Mouse (Mus musculus) lung, postnatal 4 days (tissue): ENCODE results near the gene Lpp.

Source experiments
- DNase-seq, 2 experiments: peaks; one replicate each; pipeline ENCODE4 v3.0.0; 2021

Lpp gene

DNA sequence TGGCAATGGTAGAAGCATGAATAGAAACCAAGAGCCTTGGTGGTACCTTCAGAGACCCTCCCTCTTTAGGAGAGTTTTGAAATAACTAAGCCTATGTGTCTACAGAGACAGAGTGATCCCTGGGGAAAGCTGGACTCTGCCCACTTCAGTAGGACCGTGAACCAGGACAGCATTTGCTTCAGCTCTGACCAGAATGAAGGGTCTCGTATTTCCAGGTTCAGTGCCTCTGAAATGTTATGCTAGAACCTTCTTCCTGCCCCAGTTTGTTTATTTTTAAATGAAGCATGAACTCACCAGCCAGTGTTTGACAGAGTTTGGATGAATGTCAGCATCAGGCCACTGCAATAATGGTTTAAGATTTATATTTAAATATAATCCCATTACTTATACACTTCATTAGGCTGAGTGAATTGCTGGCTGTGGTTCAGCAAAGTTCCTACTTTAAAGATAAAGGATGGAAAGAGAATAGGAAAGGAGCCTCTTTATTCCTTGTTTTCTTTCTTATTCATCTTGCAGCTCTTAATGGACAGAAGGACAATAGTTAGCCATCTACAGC is 507.0 kb downstream of the Lpp start:
- no peak for DNase-seq

DNA sequence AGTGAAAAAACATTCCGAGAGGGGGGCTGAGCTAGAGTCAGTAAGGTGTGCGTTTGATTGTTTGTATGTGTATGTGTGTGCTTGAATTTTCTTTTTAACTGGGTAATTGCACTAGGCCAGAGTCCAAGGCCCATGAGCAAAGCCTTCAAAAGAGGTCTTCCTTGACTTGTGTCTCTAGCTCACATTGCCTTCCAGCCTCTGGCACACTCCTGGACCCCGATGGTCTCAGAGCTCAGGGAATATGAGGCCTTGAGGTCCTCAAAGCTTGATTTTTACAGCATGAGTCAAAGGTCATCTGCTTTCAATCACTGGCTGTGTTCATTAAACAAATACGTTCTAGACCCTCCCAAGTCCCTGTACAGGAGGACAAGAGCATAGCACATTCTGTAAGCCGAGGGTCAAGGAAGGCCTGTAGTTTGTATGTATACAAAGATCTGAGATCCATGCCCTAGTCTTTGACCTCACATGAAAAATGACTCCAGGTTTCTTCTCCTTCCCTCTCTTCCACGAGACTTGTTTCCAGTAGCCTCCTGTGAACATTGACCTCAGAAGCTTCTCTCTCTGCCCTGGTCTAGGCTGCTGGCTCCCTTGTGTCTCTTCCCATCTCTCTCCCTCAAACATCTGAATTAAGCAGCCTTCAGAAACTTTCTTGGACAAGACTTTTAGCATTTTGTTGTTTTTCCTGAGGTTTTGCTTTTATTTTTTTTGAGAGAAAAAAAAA is 508.0 kb downstream of the Lpp start:
- DNase-seq = no peak

DNA sequence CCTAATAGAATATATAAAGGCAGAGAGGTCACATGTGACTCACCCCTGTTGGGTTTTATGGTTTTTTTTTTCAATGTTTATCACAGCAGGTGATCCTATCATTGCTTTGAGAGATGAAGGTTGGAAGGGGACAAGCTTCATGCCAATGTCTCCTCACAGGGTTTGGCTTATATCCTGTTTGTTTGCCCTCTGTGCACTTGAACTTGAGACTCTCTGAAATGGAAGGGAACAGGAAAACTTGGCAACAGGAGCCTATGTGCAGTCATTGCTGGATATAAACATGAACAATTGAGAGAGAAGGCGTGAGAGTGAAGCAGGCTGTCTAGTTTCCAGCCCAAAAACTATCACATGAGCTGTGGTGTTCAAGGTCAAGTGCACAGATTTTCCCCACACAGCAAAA is 508.8 kb downstream of the Lpp start:
- DNase-seq = no peak

DNA sequence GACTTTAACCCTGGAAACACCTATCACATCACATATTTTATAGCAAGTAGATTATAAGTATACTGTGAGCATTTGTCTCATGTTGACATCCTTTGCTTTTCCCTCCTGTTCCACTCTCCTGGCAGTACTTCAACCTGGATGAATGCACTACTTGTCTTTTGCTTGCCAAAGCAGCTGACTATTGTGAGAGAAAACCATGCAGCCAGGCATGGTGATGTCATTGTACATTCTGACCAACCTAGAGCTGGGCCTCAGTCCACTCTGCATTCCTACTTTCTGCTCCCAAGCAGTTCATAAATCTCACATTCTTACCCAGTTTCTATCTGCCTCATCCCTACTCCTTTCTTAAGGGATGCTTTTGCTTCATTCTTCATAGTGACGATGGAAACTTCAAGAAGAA is 515.6 kb downstream of the Lpp start:
- no peak for DNase-seq

DNA sequence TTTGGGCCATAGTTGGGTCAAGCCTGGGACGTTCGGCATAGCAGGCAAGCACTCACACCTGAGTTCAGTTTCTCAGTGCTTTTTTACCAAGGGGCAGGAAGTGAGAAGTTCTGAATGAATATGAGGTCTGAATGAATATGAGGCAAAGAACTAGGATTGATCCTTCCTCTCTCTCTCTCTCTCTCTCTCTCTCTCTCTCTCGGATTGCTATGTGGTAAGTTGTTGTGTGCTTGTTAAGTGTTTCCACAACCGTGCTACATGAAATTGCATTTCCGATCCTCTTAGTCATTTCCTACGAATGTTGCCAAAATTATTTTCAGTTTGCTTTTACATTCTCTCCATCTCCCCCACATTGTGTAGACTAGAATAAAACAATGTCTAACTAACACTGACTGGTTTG is 517.0 kb downstream of the Lpp start:
- DNase-seq = no peak

DNA sequence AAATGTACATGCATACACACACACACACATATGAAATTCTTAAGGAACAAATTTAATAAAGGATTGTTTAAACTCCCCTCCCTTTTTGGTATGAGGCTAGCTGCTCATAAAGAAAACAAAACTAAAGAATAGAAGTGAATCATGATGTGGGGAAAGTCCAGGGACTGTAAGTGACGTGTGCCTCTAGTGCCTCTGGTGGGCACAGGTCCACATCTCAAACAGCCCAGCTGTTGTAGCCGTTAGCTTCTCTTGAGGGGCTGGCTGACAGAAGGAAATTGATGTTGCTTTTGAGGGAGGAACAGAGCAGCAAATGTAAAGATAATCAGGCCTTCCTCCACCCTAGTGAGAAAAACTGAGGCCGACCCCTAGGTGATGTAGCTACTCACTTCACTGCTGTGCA is 517.5 kb downstream of the Lpp start:
- DNase-seq = peak; percentile 42 to 58

DNA sequence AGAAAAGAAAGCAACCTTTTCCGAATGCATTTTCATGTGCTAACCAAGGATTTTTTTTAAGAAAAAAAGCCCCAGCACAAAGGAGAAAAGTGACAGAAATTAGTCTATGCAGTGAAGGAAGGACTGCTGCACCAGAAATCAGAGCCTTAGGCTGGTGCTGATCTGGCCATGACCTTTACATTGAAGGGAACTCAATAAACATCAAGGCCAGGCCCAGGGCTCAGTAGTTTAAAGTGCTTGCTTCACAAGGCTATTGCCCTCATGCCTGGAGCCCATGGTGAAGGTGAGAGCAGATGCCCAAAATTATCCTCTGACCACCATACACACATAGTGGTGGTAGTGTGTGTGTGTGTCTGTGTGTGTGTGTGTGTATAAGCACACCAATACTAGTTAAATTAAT is 519.1 kb downstream of the Lpp start:
- DNase-seq = no peak

DNA sequence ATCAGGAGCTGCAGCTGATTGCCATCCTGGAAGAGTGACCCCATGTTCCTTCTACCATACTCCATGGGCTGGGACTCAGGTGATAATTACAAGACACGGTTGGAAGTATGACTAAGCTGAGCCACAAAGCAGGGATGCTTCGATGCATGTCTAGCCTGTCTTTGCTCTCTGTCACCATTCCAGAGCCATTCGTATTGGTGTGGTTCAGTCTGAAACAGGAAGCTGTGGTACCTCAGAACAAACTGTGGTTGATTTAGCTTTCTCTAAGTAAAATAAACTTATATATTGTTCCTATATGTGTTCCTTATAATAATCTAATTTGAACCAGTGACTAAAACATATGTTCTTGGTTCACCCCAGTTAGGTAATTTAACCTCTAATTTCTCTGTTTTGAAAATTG is 519.7 kb downstream of the Lpp start:
- no peak for DNase-seq

DNA sequence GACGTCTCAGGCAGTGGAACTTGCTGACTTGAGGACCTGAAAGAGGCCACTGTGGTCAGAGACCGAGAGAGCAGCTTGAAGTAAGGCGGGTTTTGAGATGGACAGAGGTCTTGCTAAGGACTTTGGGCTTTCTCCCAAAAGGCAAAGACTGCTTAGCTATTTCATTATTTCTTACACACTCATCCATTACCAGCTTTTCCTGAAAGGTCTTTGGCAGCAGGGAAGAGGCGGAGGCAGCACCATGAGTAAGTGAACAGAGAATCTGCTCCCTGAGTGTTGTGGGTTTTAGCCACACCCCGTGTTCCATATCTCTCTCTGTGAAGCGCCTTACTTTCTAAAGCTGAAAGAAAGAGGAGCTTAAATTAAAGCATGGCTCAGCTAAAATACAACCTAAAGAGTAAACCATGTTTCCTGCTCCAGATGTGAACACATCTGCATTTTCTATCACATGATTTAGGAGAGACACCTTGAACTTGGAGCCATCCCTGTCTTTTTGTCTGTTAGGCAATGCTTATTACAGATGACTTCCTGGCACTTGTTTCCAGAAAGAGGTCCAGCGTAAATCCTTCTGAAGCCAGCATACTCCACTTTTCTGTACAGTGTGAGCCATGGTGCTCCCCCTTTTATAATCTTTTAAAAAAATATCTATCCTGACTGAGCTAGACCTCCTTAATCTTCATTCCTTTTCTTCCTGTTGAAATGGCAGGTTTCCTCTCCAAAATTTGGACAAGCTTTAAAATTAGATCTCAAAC is 520.5 kb downstream of the Lpp start:
- peak; percentile 12 to 35 for DNase-seq

DNA sequence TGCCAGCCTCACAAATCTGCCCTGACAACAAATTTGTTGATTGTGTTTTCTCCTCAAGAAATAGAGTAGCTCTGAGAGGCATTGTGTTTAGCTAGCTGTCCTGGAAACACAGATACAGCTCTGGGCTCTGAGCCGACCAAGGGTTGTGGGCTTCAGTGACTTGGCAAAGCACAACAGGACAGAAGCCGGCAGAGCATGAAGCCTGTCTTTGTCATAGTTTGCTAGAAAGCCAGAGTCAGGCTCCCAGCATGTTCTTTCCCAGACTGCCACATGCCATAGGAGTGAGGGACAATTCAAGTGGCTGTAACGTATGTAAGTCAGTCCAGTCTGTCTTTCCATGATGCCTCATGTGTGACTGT is 521.1 kb downstream of the Lpp start:
- peak; percentile 46 to 76 for DNase-seq

DNA sequence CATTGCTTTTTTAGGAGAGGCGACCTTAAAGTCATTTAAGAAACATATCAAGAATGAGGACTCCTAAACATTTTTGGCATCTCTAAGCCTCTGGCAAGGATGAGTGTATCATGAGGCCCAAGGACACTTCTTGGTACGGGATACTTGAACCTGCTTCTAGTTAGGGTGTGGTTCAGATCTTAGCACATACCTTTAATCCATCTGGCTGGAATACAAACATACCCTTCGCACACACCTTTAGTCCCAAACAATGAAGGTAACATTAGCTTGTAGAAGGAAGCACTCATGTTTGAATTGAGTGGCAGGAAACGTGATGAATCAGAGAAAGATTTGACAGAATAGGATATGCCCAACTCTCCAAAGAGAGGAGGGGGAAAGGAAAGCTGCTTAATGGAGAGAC is 522.2 kb downstream of the Lpp start:
- DNase-seq = no peak

DNA sequence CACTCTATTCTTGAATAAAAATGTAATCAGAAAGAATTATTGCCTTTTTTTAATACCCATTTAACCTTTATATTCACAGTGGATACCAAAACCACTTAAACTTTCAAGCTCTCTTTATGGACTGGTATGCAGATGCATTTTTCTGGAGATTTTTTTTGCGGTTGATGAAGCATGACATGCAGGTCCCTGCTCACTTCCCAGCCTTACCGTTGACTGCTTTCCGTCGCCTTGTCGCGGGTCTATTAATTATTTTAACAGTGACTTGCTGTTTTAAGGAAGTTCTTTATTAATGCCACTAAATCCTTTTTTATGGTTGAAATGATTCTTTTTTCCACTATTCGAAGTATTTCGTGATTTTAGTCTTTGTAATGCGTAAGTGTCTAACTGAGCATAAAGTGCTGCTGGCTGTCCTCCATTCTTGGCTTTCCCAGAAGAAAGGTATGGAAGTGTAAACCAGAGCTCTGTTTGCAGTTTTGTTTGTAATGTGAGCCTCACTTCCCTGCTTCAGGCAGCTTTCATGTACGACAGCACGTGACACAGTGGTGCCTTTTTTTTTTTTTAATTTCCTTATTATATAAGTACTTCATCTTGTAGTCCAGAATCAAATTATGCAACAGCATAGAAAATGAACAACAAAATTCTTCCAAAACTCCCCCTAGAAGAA is 526.2 kb downstream of the Lpp start:
- DNase-seq = no peak

DNA sequence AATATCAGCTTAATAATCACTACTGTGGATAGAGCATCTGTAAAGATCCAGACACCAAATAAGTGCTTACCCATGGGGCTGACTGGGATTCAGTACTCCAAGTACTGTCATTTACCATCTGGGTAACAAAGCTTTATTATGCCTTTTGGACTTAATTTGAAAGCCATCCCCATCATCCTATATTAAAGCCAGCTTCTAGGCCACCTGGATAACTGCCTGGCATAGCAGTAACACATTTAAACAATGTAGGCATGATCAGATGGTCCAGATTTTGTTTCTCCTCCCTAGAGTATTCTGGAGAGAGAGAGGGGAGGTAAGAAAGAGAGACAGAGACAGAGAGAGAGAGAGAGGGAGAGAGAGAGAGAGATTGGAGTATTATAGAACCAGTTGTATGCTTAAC is 536.8 kb downstream of the Lpp start:
- no peak for DNase-seq

DNA sequence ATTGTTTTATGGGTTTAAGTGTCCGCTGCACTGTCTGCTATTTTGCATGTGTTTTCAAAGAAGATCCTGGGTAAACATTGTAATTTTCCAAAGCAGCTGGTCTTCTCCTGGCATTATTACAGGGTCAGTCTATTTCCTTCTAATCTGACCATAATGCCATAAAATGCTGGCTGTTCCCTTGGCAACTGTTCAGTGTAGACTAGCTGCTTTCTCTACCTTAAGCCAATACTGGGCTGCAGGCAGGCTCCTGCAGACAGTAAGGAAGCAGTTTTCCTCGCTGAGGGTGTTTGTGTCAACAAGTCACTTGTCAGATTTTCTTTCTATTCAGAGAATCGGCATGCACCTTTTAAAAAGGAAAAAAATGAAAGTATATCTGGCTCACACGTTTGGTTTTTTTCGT is 537.3 kb downstream of the Lpp start:
- no peak for DNase-seq

DNA sequence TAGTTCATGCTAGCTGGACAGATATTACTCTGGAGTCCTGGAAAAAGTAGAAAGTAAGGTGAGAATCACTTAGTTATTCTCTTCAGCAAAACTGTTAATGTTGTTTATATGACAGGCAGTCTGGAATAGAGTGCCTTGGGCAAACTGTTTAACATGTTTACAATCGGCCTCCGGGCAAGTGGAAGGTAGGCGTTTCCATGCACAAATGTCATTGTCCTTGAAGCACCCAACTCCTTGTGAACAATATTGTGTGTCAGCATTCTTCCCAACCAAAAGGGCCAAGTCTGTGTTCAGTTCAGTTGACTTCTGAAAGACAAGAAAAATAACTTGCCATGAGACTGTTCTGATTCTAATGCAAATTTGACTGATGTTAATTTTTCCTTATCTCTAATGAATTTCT is 539.5 kb downstream of the Lpp start:
- DNase-seq = no peak

DNA sequence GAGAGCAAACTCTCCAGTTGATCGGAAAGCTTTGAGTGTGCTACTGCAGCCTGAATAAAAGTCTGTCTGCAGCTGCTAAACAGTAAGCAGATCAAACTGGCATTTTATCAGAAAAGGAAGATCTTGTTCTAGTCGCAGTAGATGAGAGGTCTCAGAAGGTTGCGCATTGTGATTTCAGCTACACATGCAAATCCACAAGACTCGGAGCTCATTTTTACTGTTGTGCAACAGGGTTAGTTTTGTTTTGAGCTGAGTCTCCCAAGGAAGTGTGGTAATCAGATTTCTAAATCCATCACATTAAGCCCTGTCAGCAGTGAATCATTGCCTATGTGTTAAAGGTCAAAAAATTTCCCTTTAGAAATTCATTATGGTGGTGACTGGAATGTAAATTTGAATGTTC is 540.4 kb downstream of the Lpp start:
- peak in 1 of 2 experiments; percentile 13 for DNase-seq

DNA sequence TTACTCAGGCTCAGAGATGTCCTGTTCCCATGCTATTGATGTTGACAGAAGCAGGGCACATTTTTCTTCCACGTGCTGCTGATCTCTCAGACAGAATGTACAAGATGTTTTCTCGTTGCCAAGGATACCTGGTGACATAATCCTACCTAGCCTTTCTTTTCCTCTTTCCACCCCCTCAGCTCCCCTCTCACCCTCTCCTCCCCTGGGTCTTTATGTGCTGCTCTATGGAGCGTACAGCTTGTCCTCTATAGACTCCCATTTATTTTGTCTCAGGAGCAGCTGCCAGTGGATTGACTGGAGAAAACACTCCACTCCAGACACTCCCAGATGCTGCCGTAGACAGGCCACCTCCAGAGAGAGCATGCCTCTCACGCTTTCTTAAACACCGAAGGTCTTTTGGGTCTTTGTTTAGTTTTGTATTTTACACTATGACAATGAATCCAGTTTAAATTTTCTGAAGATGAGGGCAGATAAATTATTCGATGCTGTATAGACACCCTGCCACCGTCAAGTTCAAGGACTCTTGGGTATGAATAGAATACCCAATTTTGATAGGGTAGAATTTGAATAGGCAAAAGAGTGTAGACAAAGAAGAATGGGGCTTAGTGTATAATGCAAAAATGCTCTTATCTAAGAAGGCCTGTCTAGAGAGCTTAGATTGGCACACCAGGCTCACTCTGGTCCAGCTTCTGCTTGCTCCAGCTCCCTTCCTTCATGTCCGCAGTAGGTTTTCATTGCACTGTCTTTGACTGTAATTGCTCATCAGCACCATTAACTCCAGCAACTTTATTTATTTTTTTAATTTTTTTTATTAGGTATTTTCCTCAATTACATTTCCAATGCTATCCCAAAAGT is 548.2 kb downstream of the Lpp start:
- DNase-seq = no peak

DNA sequence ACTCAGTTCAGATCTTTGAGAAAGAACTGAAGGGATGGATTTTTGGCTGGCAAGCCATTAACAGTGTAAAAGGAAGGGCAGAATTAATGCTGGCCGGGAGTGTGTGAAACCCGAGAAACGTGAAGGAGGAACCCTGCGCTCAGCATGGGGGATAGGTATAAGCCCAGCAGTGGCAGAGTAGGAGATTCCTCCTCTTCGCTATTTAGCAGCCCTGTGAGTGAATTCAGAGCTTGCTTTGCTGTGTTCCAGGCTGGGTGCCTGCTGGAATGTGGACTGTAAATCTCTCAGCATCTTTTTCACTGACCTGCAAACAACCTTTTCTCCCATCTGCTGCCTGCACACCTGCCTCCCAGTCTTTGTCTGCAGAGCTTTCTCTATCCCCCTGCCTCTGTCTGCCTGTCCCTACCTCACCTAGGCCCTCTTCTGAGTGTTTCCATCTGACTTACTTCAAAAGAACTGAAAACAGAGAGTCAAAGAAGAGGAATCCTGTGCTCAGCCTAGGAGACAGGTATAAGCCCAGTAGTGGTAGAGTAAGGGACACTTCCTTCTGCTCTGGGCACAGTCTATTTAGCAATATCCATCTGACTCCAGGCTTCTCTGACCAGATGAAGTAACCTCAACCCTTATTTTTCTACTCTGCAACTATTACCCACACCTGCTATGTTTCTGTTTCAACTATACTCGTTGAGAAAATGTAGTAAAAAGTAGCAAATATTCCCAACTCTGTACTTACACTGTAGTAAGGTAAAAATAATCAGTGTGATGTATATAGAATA is 550.4 kb downstream of the Lpp start:
- DNase-seq = no peak

DNA sequence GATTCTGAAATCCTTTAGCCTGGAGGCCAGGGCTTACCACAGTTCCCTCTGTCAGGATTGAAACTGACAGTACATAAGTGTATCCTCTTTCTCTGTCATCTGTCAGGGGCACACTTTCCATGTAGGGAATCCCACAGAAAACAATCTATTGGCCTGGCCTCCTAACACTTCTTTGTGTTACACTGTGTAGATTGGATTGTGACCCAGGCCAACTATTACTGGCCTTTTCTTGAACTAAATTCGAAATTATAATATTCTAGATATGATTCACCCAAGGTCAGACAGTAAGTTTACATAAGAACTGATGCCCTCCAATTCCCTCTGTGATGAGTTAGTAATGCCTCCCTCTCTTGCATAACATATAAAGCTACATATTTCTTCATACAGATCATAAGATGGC is 553.0 kb downstream of the Lpp start:
- DNase-seq = no peak

DNA sequence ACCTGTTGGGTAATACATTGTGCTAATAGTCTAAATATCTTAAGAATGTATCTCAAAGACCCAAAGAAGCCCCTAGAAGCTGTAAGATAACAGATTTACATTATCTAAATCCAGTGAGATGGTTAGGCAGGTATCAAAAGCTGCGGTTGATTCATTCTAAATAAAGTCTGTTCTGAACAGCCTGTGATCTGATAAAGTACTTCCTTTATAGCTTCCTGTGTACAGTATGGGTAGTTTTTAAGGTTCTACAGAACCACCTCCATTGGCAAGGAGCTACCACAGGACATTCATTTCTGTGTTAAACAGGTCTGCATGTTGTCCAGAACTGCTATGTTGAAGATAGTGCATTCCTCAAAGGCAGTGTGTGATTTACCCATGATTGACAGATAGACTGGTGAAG is 554.2 kb downstream of the Lpp start:
- DNase-seq = no peak

DNA sequence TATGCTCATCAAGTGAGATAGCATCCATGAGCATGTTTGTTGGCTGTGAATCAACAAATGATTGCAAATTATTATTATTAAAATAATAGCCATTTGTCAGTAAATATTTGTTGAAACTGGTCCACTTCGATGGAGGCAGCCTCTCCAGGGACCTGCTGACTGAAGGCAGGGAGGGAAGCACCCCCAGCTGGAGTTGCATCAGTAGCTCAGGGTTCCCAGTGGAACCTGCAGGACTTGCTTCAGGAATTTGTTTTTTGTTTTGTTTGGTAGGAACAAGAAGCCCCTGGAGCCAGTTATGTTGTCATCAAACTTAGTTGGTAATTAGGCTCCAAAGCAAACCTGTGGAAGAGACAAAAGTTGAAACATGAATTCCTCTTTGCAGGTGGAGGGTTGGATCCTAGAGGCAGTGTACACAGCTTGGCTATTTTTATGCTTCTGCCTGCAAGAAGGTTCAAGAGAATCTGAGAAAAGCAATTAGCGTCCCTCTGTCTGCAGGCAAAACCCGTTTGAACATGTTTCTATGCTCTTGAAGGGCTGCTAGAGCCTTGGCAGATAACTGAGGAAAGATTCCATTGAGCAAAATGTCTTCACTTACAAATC is 554.9 kb downstream of the Lpp start:
- no peak for DNase-seq

DNA sequence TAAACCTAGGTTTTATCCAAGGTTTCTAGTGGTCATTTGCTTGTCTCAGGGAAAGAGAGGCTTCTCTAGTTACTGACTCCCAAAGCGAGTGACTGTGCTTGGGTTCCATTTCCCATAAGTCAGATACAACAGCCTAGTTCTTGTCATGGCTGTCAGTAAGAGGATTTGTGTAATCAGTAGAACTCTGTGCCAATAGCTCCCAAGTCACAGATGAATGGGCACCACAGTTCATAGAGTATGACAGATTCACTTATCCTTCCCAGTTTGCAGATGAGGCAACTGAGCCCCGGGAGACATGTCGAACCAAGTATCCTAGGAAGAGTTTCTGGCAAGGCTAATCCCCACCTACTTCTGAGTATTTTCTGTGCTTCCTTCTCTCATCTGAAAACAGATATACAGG is 556.0 kb downstream of the Lpp start:
- DNase-seq = no peak
